Mouse (Mus musculus) liver, embryonic 11.5 days (tissue): ENCODE measurements around the gene Col15a1. TPM values are rescaled to one million over a fixed set of nuclear protein-coding genes. Genes with fewer than 3 reads are reported as not detected.

ENCODE experiments used
- polyA plus RNA-seq: library from polyadenylated mRNA; unstranded; fragments of >200 nt; fragmentation: Nextera tagmentation; extraction: Ambion mirVana; gene quantifications from 2 replicates; pipeline ENCODE4 v1.2.1, GENCODE M21; 2014

Gene Col15a1
- polyA plus RNA-seq, 1 experiment from 2014 or later = 1.2 TPM

Other genes with a start within 250 kb of the Col15a1 start
- 0.09 and 0.19 TPM in 2 replicates for gene Gabbr2, start 216.3 kb upstream of the Col15a1 start, polyA plus RNA-seq
- gene Anks6, start 150.7 kb upstream of the Col15a1 start, polyA plus RNA-seq = 0.80 and 0.87 TPM in 2 replicates
- 1.0 and 1.3 TPM in 2 replicates for gene Galnt12, start 116.3 kb upstream of the Col15a1 start, polyA plus RNA-seq
- gene Tgfbr1, start 145.1 kb downstream of the Col15a1 start, polyA plus RNA-seq = 24.3 and 26.3 TPM in 2 replicates